Mouse (Mus musculus) CH12.LX (cell line): ENCODE data around the gene Lat. TPM values are rescaled to one million over a fixed set of nuclear protein-coding genes. Genes with fewer than 3 reads are reported as not detected.
"Not testable (repeated sequence)": the region's sequence is repeated elsewhere in the genome, so short reads cannot be mapped to it uniquely, and the experiment has no call there.

Experiments
- DNase-seq: peaks from one replicate; pipeline ENCODE4 v3.0.0-alpha.2; 2013; ENCODE audit errors: extremely low read depth
- H3K27ac ChIP-seq: 2 replicates; pipeline ENCODE4 v1.5.1; 2012; ENCODE audit warnings: low read depth, mild to moderate bottlenecking, control low read depth, moderate library complexity; ENCODE audit not compliant: insufficient read depth
- H3K27me3 ChIP-seq: replicated peaks from 2 replicates; pipeline ENCODE3; 2012; ENCODE audit warnings: inconsistent platforms
- H3K36me3 ChIP-seq, 2 experiments: replicated peaks in 1 of 2; 2 replicates each; pipeline versions ENCODE3 to v1.6.1; 2012; ENCODE audit warnings: inconsistent platforms in 1 of 2, low read length in 1 of 2, mild to moderate bottlenecking in 1 of 2, mixed read lengths in 1 of 2, moderate library complexity in 1 of 2; ENCODE audit not compliant: control insufficient read depth in 1 of 2, insufficient read depth in 1 of 2
- H3K4me1 ChIP-seq, 2 experiments: 2 replicates each; pipeline ENCODE4 v1.6.1; 2012; ENCODE audit warnings: inconsistent platforms in 1 of 2, moderate library complexity in 1 of 2; ENCODE audit not compliant: insufficient read depth in 2 of 2, control insufficient read depth in 1 of 2
- H3K4me2 ChIP-seq: 2 replicates; pipeline ENCODE4 v1.6.1; 2012; ENCODE audit warnings: low read depth, mild to moderate bottlenecking, control low read depth; ENCODE audit not compliant: poor library complexity, insufficient read depth, severe bottlenecking
- H3K4me3 ChIP-seq, 3 experiments: fragments of 150-350 bp in 1 of 3; sonication (generic) in 1 of 3; replicated peaks in 1 of 3; 2 replicates each; pipeline versions ENCODE3 to v1.5.1; 2011 to 2012; ENCODE audit warnings: low read depth in 2 of 3, low read length in 2 of 3, mild to moderate bottlenecking in 2 of 3, moderate library complexity in 2 of 3, control low read depth in 1 of 3, improper control_type of control experiment in 1 of 3, inconsistent platforms in 1 of 3, mixed read lengths in 1 of 3; ENCODE audit not compliant: poor library complexity in 1 of 3
- H3K79me2 ChIP-seq: replicated peaks from 2 replicates; pipeline ENCODE4 v1.6.1; 2012; ENCODE audit warnings: mild to moderate bottlenecking, moderate library complexity; ENCODE audit not compliant: control insufficient read depth, poor library complexity, insufficient read depth, severe bottlenecking; ENCODE audit errors: extremely low read depth
- H3K9ac ChIP-seq: 2 replicates; pipeline ENCODE4 v1.6.1; 2012; ENCODE audit warnings: low read depth, mild to moderate bottlenecking, control low read depth, moderate library complexity; ENCODE audit not compliant: insufficient read depth
- H3K9me3 ChIP-seq: replicated peaks from 2 replicates; pipeline ENCODE3; 2012; ENCODE audit warnings: low read length, inconsistent platforms, mixed read lengths
- BHLHE40 ChIP-seq: IDR thresholded peaks from 2 replicates; pipeline ENCODE4 v1.6.1; 2011; ENCODE audit warnings: mild to moderate bottlenecking, low read depth, low read length, improper control_type of control experiment
- CHD2 ChIP-seq: IDR thresholded peaks from 2 replicates; pipeline ENCODE4 v1.6.1; 2011; ENCODE audit warnings: low read length, improper control_type of control experiment
- CTCF ChIP-seq, 2 experiments: IDR thresholded peaks in 1 of 2; conservative IDR thresholded peaks in 1 of 2; 2 replicates each; pipeline ENCODE4 v1.5.1; 2011 to 2012; ENCODE audit warnings: low read depth in 2 of 2, low read length in 2 of 2, improper control_type of control experiment in 1 of 2, inconsistent platforms in 1 of 2, mild to moderate bottlenecking in 1 of 2, moderate library complexity in 1 of 2
- ELF1 ChIP-seq: IDR thresholded peaks from 2 replicates; pipeline ENCODE4 v1.6.1; 2014; ENCODE audit warnings: low read depth, mild to moderate bottlenecking, inconsistent platforms, low read length, improper control_type of control experiment
- IRF4 ChIP-seq: IDR thresholded peaks from 2 replicates; pipeline ENCODE4 v1.6.1; 2014; ENCODE audit warnings: low read depth, mild to moderate bottlenecking, inconsistent platforms, low read length, improper control_type of control experiment
- MAZ ChIP-seq: IDR thresholded peaks from 2 replicates; pipeline ENCODE4 v1.6.1; 2012; ENCODE audit warnings: low read depth, mild to moderate bottlenecking, inconsistent platforms, low read length, improper control_type of control experiment, moderate library complexity
- RAD21 ChIP-seq: IDR thresholded peaks from 2 replicates; pipeline ENCODE4 v1.6.1; 2011; ENCODE audit warnings: low read depth, mild to moderate bottlenecking, low read length, improper control_type of control experiment, moderate library complexity
- SIN3A ChIP-seq: IDR thresholded peaks from 2 replicates; pipeline ENCODE4 v1.6.1; 2012; ENCODE audit warnings: low read length, improper control_type of control experiment, inconsistent platforms
- SMC3 ChIP-seq: IDR thresholded peaks from 2 replicates; pipeline ENCODE4 v1.6.1; 2011; ENCODE audit warnings: low read depth, low read length, improper control_type of control experiment
- TCF12 ChIP-seq: IDR thresholded peaks from 2 replicates; pipeline ENCODE4 v1.6.1; 2014; ENCODE audit warnings: low read depth, mild to moderate bottlenecking, inconsistent platforms, low read length, improper control_type of control experiment
- USF1 ChIP-seq: IDR thresholded peaks from 2 replicates; pipeline ENCODE4 v1.6.1; 2014; ENCODE audit warnings: low read depth, mild to moderate bottlenecking, inconsistent platforms, low read length, improper control_type of control experiment
- USF2 ChIP-seq: conservative IDR thresholded peaks from 2 replicates; pipeline ENCODE4 v1.6.1; 2011; ENCODE audit warnings: low read depth, low read length, improper control_type of control experiment
- ZC3H11A ChIP-seq: IDR thresholded peaks from 2 replicates; pipeline ENCODE4 v1.6.1; 2012; ENCODE audit warnings: low read depth, mild to moderate bottlenecking, inconsistent platforms, low read length, improper control_type of control experiment
- ZKSCAN1 ChIP-seq: IDR thresholded peaks from 2 replicates; pipeline ENCODE4 v1.6.1; 2012; ENCODE audit warnings: low read depth, inconsistent platforms, low read length, improper control_type of control experiment, borderline replicate concordance
- ZNF384 ChIP-seq: IDR thresholded peaks from 2 replicates; pipeline ENCODE4 v1.6.1; 2012; ENCODE audit warnings: low read depth, low read length, improper control_type of control experiment, inconsistent platforms
- dilution Hi-C: fragments of 300-500 bp; cut with MboI; formaldehyde crosslinking; loops from 2 replicates; pipeline ENCODE4 v1.14.3; 2020; ENCODE audit warnings: low sequenced_read_pairs; ENCODE audit not compliant: extremely low pct_unique_long_range_greater_than_20kb, extremely low pct_ligation_motif_present
- in situ Hi-C: fragments of 300-500 bp; cut with MboI; formaldehyde crosslinking; loops from 3 replicates; pipeline ENCODE4 v1.14.3; 2019; ENCODE audit warnings: low sequenced_read_pairs, low pct_ligation_motif_present, low pct_unique_long_range_greater_than_20kb, mixed read lengths
- polyA plus RNA-seq: library from polyadenylated mRNA; unstranded; fragments of >175 nt; gene quantifications from 2 replicates; pipeline ENCODE4 v1.2.1, GENCODE M21; 2012; ENCODE audit warnings: low read depth; ENCODE audit not compliant: insufficient read length
- total RNA-seq, 2 experiments: library from RNA; depleted of rRNA; stranded (reverse); fragments of 300-350 nt in 1 of 2; fragments of >200 nt in 1 of 2; gene quantifications; 2 replicates each; pipeline ENCODE4 v1.2.3; 2012 to 2014

Lat gene
- total and polyA plus RNA-seq, 3 experiments: 0.42 to 1.1 (median 0.55) TPM

DNA sequence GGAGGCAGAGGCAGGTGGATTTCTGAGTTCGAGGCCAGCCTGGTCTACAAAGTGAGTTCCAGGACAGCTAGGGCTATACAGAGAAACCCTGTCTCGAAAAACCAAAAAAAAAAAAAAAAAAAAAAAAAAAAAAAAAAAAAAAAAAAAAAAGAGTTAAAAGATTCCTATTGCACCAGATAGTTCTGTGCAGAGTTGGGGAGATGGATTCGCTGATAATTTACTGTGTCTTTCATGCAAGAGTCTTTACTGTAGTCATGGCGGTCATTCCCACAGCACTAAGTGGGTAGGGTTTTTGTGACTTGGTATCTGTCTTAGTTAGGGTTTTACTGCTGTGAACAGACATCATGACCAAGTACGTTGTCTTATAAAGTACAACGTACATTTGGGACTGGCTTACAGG, 40.5 kb downstream of the Lat start:
- not testable (repeated sequence) for H3K4me2 ChIP-seq, H3K36me3 ChIP-seq, DNase-seq
- peak; percentile 61 for TF ChIP-seq ZNF384
- TF ChIP-seq, all 38 proteins: peak for 1; not testable (repeated sequence) for 37
- Histone ChIP-seq H3K9me3 (peaks cover 11% of the 10 kb centered on the region), H3K4me1 (peaks cover 7 to 16% of the 10 kb centered on the region in 2 experiments), H3K27me3 (peaks cover 12% of the 10 kb centered on the region)
- H3K79me2 ChIP-seq, H3K27ac ChIP-seq, H3K9ac ChIP-seq, in situ Hi-C loops, H3K4me3 ChIP-seq, dilution Hi-C loops: not testable (repeated sequence)

DNA sequence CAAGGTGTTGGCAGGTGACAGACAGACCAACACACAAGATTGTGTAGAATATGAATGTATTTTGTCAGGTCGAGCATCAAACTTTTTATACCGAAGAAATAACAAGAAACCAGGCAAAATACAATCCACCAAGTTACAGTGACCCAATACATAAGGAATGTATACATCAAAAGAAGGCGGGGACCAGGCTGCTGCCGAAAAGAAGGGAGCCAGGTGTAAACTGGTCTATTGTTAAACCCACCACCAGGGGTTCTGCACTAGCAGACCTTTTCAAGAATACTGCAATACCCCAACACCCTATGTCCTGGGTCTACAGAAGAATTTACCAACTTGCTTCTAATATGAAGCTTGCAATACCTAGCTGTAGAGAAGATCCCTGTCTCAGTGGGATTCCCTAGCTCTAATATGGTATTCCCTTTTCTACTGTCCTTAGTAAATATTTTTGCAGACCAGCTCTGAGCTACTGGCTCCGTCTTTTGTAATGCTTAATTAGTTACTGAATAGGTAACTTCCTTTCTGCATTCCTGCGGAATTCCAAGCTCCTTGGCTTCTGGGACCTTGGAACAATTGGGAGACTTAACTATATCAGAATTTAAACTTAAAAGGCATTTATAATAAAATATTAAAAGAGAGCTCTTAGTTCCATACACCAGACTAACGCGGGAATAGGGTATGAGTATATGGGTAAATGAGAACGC, 43.6 kb downstream of the Lat start:
- H3K79me2 ChIP-seq, dilution Hi-C loops, H3K4me3 ChIP-seq, H3K36me3 ChIP-seq, H3K9me3 ChIP-seq, H3K9ac ChIP-seq, H3K27ac ChIP-seq, H3K27me3 ChIP-seq, DNase-seq, in situ Hi-C loops: not testable (repeated sequence)
- Histone ChIP-seq H3K4me1 (peaks cover 7 to 16% of the 10 kb centered on the region in 2 experiments), H3K4me2 (peak overlapping the region; percentile 25)

DNA sequence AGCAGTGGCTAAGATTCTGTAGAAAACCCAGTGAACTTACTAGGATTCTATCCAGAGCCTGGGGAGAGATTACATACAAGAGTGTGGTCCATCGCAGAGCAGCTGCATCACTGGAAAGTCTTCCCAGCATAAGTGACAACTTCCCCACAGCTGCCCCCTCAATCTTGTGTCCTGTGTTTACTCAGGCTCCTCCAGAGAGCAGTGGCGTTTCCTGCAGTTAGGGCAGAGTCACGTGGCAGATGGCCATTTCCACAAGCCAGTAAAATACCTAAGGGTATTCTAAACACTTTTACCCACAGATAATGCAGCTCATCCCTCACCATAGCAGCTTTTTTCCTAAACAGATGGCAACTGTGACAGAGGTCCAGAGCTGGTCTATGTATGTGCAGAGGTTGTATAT, 44.6 kb downstream of the Lat start:
- in situ Hi-C loops: no loop called here
- Histone ChIP-seq H3K27ac (no peak overlapping the region), H3K9me3 (no peaks in the 10 kb centered on the region)

DNA sequence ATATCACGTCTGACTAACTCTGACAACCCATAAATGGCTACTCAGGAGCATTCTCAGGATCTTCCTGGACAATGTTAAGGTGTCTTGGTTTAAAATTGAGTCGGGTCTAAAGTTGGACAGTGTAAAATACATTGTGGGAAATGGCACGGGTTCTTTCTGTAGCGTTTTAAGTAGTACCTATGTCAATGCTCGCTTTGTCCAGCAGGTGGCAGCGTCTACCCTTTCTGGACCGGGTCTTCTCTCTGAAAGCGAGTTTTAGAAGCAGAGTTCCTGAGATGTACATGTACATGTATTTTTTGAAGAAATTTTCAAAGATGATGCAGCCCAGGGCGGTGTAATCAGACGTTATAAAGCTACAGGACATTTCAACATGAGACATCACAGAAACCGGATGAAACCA, 45.6 kb downstream of the Lat start:
- Histone ChIP-seq H3K27ac (no peak overlapping the region), H3K4me3 (peak overlapping the region in 1 of 3 experiments; percentile 10), H3K36me3 (no peaks in the 10 kb centered on the region), H3K27me3 (peaks cover 3% of the 10 kb centered on the region), H3K9ac (peak overlapping the region; percentile 32; the same call in 1 of the 2 replicates), H3K79me2 (no peaks in the 10 kb centered on the region), H3K9me3 (no peaks in the 10 kb centered on the region), H3K4me2 (peak overlapping the region; percentile 25), H3K4me1 (peaks cover 7 to 16% of the 10 kb centered on the region in 2 experiments)
- in situ Hi-C loops (no loop called here), dilution Hi-C loops (no loop called here)
- TF ChIP-seq RAD21 (peak; percentile 95), ZC3H11A (peak; percentile 63), TCF12 (0 out of 2 replicates have a peak, but pooled peaks have one; percentile 11), SIN3A (no peak), ZKSCAN1 (no peak), BHLHE40 (0 out of 2 replicates have a peak, but pooled peaks have one; percentile 27), IRF4 (no peak), SMC3 (peak; percentile 96), CTCF (conservative IDR thresholded peaks at IDR 0.05 in 1 of 2, IDR thresholded peaks at IDR 0.05 in 1 of 2; ENCODE audit: low read depth in 2 of 2, low read length in 2 of 2) (peak; percentile 92 to 95)
- peak; percentile 86 for DNase-seq

More for the DNA sequence above, 44.6 kb downstream of the Lat start:
- peaks cover 3% of the 10 kb centered on the region for H3K27me3 ChIP-seq
- H3K4me2 ChIP-seq: peak overlapping the region; percentile 25
- no peaks in the 10 kb centered on the region for H3K79me2 ChIP-seq
- no peaks in the 10 kb centered on the region for H3K36me3 ChIP-seq
- TF ChIP-seq ELF1 (0 out of 2 replicates have a peak, but pooled peaks have one; percentile 12), USF1 (peak; percentile 62), CHD2 (no peak), MAZ (no peak), BHLHE40 (peak; percentile 46; the same call in 1 of the 2 replicates), USF2 (0 out of 2 replicates have a peak, but pooled peaks have one; percentile 27), IRF4 (no peak; the same call in 1 of the 2 replicates)
- TF ChIP-seq, all 38 proteins: peak for 4
- Histone ChIP-seq H3K9ac (peak overlapping the region; percentile 32; the same call in 1 of the 2 replicates), H3K4me1 (peaks cover 7 to 16% of the 10 kb centered on the region in 2 experiments), H3K4me3 (no peak overlapping the region)
- DNase-seq: no peak
- dilution Hi-C loops: no loop called here
